Mouse (Mus musculus) gastrocnemius, adult 8-10 months (tissue): ENCODE data around the gene Polr2l. TPM values are rescaled to one million over a fixed set of nuclear protein-coding genes. Genes with fewer than 3 reads are reported as not detected.
A peak's percentile ranks its signal among the peaks of the same experiment; 100 is the strongest.

Experiments
- DNase-seq, 2 experiments: peaks; one replicate each; pipeline ENCODE4 v3.0.0; 2022; ENCODE audit warnings: low spot score in 2 of 2
- total RNA-seq, 4 experiments: library from RNA; stranded (reverse); gene quantifications; 2 replicates each; pipeline ENCODE4 v1.2.4; 2022

Gene Polr2l
- total RNA-seq, 4 experiments from 2014 or later, result 57.4 to 68.5 (median 63.7) TPM

DNA sequence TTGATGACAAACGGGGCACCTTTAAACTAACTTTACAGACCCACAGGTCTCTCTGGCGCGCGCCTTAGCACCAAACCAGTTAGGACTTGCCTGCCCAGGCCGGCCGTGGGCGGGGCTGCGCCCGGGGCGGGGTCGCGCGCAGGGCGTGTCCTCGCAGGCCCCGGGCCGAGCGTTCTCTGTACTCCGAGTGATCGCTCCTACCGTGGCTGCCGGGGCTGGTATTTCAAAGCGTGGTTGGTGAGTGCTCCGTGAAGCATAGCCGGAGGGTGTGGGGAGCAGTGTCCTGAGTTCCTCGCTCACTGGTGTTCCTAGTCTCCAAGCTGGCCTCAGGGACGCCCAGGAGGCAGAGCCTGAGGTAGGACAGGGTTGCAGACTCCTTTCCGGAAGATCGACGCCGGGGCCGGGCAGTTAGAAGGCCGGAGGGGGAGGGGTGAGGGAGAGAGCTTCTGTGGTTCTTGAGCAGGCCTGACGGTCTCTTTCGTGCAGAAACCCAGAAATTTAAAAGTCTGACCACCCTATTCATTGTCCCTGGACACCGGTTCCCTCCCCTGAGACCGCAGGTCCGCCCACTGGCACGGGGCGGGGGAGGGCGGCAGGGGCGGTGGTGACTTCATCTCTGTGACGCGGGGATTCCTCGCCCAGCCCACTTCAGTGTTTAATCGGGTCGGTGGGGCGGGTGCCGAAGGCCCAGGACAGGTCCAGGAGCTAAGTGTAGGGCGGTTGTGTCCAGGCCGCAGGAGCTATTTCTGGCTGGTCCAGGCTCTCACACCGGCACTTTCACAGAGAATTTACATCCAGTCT is 7.5 kb downstream of the Polr2l start, which contains the start of gene Cd151:
Gene Cd151, plus strand, starts transcription at position 163 of the 801 bp plus-strand sequence.
- peak; percentile 86 to 88 for DNase-seq

- DNase-seq, result no peak
These were observed 8.3 kb downstream of the Polr2l start for GRCm38 (mm10) chr7:141466607-141467148.

DNA sequence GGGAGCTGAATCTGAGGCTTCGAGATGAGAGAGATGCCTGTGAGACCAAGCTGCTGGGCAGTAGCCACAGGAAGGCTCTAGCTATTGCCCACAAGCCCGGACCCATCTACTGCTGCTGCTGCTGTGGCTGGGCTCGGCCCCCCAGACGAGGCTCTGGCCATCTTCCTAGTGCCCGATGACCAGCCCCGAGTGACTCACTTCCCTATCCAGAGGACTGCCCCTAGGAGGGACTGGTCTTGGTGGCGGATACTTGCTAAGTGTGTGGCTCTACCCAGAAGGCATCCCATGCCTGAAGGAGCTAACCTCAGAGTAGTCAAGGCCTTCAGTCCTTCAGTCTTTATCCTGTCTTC is 8.9 kb downstream of the Polr2l start:
- DNase-seq, result no peak

DNA sequence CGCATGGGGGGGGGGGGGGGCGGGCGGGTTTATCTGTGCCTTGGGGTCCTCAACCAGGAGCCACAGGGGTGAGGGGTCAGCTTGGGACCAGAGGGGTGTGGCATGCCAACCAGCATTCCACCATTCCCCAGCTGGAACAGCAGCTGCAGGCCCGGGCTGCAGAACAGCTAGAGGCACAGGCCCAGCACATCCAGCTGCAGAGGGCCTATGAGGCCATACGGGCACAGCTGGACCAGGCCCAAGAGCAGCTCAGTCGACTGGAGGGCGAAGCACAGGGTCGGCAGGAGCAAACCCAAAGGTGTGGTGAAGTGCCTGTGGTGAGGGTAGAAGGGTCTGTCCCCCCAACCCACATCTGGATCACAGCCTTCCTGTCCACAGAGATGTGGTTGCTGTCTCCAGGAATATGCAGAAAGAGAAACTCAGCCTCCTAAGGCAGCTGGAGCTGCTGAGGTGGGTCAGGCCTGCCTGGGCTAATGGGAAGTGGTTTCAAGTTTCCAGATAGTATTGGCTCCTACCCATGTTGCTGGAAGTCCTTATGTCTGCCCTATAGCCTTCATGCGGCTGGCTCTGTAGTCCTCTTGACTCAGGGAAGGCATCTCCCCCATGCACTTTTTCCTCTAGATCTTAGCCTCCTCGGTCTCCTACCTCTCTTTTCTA is 9.4 kb downstream of the Polr2l start:
- no peak for DNase-seq

DNA sequence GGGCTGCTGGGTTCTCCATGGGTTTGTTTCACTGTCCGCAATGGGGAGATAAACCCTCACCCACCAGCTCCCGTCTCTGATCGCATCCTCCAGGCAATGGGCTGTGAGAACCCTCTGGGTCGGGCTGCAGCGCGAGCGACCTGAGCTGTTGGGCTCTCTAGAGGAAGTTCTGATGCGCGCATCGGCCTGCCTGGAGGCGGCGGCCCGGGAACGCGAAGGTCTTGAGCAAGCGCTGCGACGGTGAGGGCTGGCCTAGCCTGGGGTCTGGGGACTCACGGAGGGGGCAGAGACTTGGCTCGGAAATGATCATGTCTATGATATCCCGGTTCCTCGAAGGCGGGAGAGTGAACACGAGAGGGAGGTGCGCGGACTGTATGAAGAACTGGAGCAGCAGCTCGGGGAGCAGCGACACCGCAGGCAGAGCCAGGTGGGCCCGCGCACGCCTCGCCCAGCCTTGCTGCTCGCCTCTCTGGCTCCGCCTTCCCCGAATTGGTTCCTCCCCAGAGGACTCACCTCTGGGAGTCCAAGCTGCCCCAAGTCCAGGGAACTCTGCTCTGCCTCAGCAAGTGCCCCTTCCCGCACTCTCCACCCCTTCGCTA is 10.2 kb downstream of the Polr2l start:
- peak in 1 of 2 experiments; percentile 10 for DNase-seq

- DNase-seq, result peak in 1 of 2 experiments; percentile 46
These were observed 10.9 kb downstream of the Polr2l start for GRCm38 (mm10) chr7:141463824-141464602.

- DNase-seq, result no peak
These were observed 12.6 kb downstream of the Polr2l start for GRCm38 (mm10) chr7:141462333-141462821.

- no peak for DNase-seq
These were observed 13.2 kb downstream of the Polr2l start for GRCm38 (mm10) chr7:141461521-141462332.

DNA sequence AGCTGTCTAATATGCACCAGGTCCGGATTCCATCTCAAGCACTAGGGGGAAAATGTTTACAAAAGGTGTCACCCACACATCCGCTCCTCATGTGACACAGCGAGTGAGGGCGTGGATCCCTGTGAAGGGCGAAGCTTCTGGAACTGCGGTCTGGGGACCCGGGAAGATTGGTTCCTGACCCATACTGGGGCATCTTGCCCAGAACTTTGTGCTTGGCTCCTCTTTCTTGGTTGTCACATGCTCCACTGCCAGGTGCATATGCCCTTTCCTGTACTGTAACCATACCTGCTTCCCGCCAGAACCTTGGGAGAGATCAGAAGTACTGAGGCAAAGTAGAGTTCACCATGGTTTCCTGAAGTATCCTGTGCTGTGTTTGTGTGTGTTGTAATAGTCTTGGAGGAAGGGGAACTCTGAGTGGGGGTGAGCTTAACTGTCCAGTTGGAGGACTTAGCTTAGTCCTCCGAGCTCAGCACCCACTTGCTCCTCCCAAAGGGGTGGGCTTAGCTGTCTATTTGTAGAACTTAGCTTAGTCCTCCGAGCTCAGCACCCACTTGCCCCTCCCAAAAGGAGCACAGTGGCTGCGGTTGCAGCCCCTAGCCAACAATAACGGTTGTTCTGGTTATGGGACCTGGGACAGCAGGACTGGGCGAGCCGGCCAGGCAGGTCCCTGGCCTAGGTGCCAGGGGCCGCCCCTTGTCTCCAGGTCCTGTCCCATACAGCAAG is 14.4 kb downstream of the Polr2l start, which contains the start of gene Cracr2b:
Gene Cracr2b, plus strand, starts transcription at position 704 of the 723 bp plus-strand sequence.
- no peak for DNase-seq

GRCm38 (mm10) chr7:141460001-141460390 is 14.9 kb downstream of the Polr2l start:
- DNase-seq, result peak in 1 of 2 experiments; percentile 21

DNA sequence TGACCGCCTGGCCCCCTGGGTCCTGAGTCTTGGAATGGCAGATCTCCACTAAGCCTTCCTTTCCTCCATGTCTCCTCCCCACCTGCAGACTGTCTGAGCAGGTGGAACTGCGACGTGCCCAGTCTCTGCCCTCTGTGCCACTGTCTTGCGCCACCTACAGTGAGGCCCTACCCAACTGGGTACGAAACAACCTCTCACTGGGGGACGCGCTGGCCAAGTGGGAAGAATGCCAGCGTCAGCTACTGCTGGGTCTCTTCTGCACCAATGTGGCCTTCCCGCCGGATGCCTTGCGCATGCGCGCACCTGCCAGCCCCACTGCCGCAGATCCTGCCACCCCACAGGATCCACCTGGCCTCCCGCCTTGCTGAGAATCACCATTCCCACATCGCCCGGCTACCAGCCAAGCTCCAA is 15.6 kb downstream of the Polr2l start:
- peak in 1 of 2 experiments; percentile 33 for DNase-seq

- DNase-seq, result peak in 1 of 2 experiments; percentile 10
These were observed 16.3 kb downstream of the Polr2l start for GRCm38 (mm10) chr7:141458661-141459060.

GRCm38 (mm10) chr7:141457986-141458660 is 16.8 kb downstream of the Polr2l start:
- peak in 1 of 2 experiments; percentile 51 for DNase-seq

DNA sequence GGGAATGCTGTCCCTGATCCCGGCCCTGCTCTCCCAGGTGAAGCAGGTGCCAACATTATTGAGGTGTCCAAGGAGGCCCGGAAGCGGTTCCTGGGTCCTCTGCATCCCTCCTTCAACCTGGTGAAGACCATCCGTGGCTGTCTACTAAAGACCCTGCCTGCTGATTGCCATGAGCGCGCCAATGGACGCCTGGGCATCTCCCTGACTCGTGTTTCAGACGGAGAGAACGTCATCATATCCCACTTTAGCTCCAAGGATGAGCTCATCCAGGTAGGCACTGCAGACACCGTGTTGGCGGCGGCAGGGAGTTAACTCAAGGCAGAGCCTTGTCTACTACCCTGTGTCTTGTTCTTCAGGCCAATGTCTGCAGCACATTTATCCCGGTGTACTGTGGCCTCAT is 17.7 kb downstream of the Polr2l start:
- DNase-seq, result peak in 1 of 2 experiments; percentile 10

- DNase-seq, result peak in 1 of 2 experiments; percentile 22
These were observed 18.2 kb downstream of the Polr2l start for GRCm38 (mm10) chr7:141456739-141457138.

DNA sequence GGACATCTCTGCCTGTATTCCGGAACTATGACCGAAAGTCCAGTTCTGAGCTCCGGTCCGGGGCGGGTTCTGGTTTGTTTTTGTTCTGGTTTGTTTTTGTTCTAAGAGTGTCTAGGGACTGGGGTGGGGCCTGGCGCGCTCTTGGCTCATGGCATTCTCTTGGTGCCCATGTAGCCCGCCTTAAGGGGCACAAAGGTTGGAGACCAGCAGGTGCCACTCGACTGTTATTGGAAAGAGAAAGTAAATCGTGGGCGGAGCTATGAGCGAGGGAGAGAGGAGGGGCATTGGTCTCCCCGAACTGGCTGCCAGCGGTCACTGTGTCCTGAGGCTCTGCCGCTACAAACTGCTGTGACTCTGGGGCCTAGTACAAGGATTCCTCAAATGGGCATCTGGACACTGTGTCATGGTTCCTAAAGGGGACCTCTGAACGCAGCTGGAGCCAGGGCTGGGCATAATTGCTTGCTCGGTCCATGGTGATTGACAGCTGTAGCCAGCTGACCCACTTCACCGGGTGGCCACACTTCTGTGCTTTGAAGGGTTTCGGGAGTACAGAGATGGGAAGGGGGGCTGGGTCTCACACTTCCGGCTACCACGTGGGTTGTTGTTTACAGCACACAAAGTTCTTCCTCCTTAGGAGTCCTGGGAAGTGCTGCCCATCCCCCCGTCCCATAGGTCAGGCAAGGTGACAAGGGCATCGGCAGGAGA is 19.2 kb downstream of the Polr2l start:
- DNase-seq, result peak; percentile 70 to 80

- DNase-seq, result peak; percentile 93 to 94
These were observed 19.9 kb downstream of the Polr2l start, which contains the start of gene Pnpla2 for GRCm38 (mm10) chr7:141454967-141455551. Gene Pnpla2 (plus strand): TSS chr7:141455198.

DNA sequence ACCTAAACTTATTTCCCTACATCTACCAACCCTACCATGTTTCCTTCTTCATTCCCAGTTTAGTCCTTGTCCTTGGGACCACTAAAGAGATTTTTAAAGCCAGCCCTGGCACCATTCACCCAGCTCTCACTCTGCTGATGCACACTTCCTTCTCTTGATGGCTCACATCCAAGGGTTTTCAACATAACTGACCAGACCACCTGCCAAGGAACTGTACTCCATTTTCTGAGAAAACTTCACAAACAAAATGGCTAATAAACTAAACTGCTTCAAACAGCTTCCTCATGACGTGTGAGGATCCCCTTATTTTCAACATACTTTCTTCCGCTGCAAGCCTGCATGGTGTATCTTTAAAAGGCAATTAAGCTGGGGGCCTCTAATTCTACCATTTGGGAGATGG is 21.3 kb downstream of the Polr2l start:
- DNase-seq, result no peak
